Comparison of ENCODE assay signal across 9 mouse cellular contexts in genomic region chr15:80706596-80706995, GRCm38 (mm10). TPM values are rescaled to one million over a fixed set of nuclear protein-coding genes. Genes with fewer than 3 reads are reported as not detected.
DNase-seq lines count a peak whose midpoint lies in the region; ATAC-seq and TF ChIP-seq lines count a peak whose summit lies in the region.
"Had no signal": no experiment of that assay in that cellular context is flagged by ENCODE, and none has a peak within 500 bp of the region (broad histone marks: within the 10 kb centered on the region; RNA-seq: fewer than 3 reads in every experiment).

No protein-coding gene starts in this region.

- WGBS in heart, embryonic 12.5 days, result 32% methylated on average over 11 of the region's 11 CpGs
- 40% methylated on average over 11 of the region's 11 CpGs for WGBS in hindbrain, embryonic 10.5 days
- WGBS in liver, postnatal 0 days (ENCODE audit: insufficient replicate concordance), result 16% methylated on average over 11 of the region's 11 CpGs

- peak overlapping the region; percentile 66 for H3K4me2 ChIP-seq in heart, embryonic 12.5 days
- peak overlapping the region; percentile 89 for H3K4me2 ChIP-seq in liver, postnatal 0 days (ENCODE audit: low read depth, low read length)

- H3K4me1 ChIP-seq in heart, embryonic 12.5 days (replicated peaks), result peaks cover 27% of the 10 kb centered on the region
- no peaks in the 10 kb centered on the region for H3K4me1 ChIP-seq in ES-Bruce4 (ENCODE audit: control insufficient read depth, insufficient read depth, low read length)
- peaks cover 16% of the 10 kb centered on the region for H3K4me1 ChIP-seq in hindbrain, embryonic 10.5 days (replicated peaks)
- H3K4me1 ChIP-seq in liver, postnatal 0 days (ENCODE audit: insufficient read depth), result peaks cover 25% of the 10 kb centered on the region

- peak overlapping the region; percentile 52 for H3K9ac ChIP-seq in heart, embryonic 12.5 days
- H3K9ac ChIP-seq in ES-Bruce4 (ENCODE audit: low read depth, poor library complexity, severe bottlenecking), result peak overlapping the region; percentile 74
- peak overlapping the region; percentile 38; the same call in 1 of the 2 replicates for H3K9ac ChIP-seq in liver, postnatal 0 days (replicated peaks)

- peak overlapping the region; percentile 31 for H3K4me3 ChIP-seq in heart, embryonic 12.5 days
- H3K4me3 ChIP-seq in ES-Bruce4 (ENCODE audit: low read depth, low read length), result no peak overlapping the region
- peak overlapping the region; percentile 41 for H3K4me3 ChIP-seq in hindbrain, embryonic 10.5 days
- H3K4me3 ChIP-seq in liver, postnatal 0 days (ENCODE audit: low read depth, low read length), result peak overlapping the region; percentile 49

- no peaks in the 10 kb centered on the region for H3K9me3 ChIP-seq in heart, embryonic 12.5 days (replicated peaks)
- H3K9me3 ChIP-seq in ES-Bruce4 (replicated peaks; ENCODE audit: control insufficient read depth, insufficient read depth, low read length, poor library complexity, severe bottlenecking), result no peaks in the 10 kb centered on the region
- H3K9me3 ChIP-seq in hindbrain, embryonic 10.5 days, result no peaks in the 10 kb centered on the region
- H3K9me3 ChIP-seq in liver, postnatal 0 days (ENCODE audit: low read length), result no peaks in the 10 kb centered on the region

- H3K27me3 ChIP-seq in heart, embryonic 12.5 days (replicated peaks), result peaks cover 13% of the 10 kb centered on the region; the same call in 1 of the 2 replicates
- H3K27me3 ChIP-seq in ES-Bruce4 (ENCODE audit: control insufficient read depth, insufficient read depth, low read length, poor library complexity, severe bottlenecking), result no peaks in the 10 kb centered on the region
- no peaks in the 10 kb centered on the region; the same call in 1 of the 2 replicates for H3K27me3 ChIP-seq in hindbrain, embryonic 10.5 days (ENCODE audit: insufficient read depth, poor library complexity, severe bottlenecking)
- no peaks in the 10 kb centered on the region for H3K27me3 ChIP-seq in liver, postnatal 0 days (ENCODE audit: insufficient read depth, low read length)

- no peak for TF ChIP-seq POLR2A in ES-Bruce4 (IDR thresholded peaks at IDR 0.05; ENCODE audit: insufficient read depth, low read length)

- ATAC-seq in heart, embryonic 12.5 days (ENCODE audit: insufficient number of reproducible peaks, low FRiP score), result no peak
- no peak for ATAC-seq in liver, postnatal 0 days

- H3K36me3 ChIP-seq in heart, embryonic 12.5 days, result no peaks in the 10 kb centered on the region
- H3K36me3 ChIP-seq in ES-Bruce4 (ENCODE audit: control insufficient read depth, insufficient read depth, low read length, poor library complexity, severe bottlenecking), result no peaks in the 10 kb centered on the region
- no peaks in the 10 kb centered on the region for H3K36me3 ChIP-seq in hindbrain, embryonic 10.5 days
- no peaks in the 10 kb centered on the region for H3K36me3 ChIP-seq in liver, postnatal 0 days (replicated peaks; ENCODE audit: insufficient read depth, low read length)

- H3K27ac ChIP-seq in heart, embryonic 12.5 days (ENCODE audit: poor library complexity, severe bottlenecking), result peak overlapping the region; percentile 63
- H3K27ac ChIP-seq in ES-Bruce4 (ENCODE audit: insufficient read depth, low read length), result no peak overlapping the region
- peak overlapping the region; percentile 73 for H3K27ac ChIP-seq in hindbrain, embryonic 10.5 days
- H3K27ac ChIP-seq in liver, postnatal 0 days (ENCODE audit: low read depth), result peak overlapping the region; percentile 72

- DNase-seq in heart, adult 8-10 months (ENCODE audit: low spot score), result no peak
- DNase-seq in hindbrain, embryonic 10.5 days (ENCODE audit: low spot score), result no peak
- DNase-seq in liver, postnatal 0 days, result peak; percentile 51
- DNase-seq in right cerebral cortex, adult 18-20 months, result no peak
- no peak for DNase-seq in gastrocnemius, postnatal 25 days
- DNase-seq in T-cell, adult 2 months (ENCODE audit: low spot score), result no peak

- no peak for TF ChIP-seq EP300 in ES-Bruce4 (IDR thresholded peaks at IDR 0.05; ENCODE audit: insufficient read depth, low read depth, low read length)
- no peak for TF ChIP-seq EP300 in liver, postnatal 0 days (IDR thresholded peaks at IDR 0.05; ENCODE audit: low read depth)

- no peak for TF ChIP-seq CTCF in ES-Bruce4 (IDR thresholded peaks at IDR 0.05; ENCODE audit: low read depth, low read length)
- TF ChIP-seq CTCF in liver, postnatal 0 days (IDR thresholded peaks at IDR 0.05; ENCODE audit: low read depth), result no peak

RNA-seq across cellular contexts. Expression of gene Tnrc6b, which starts 4.5 kb away (rescaled TPM):
- polyA plus RNA-seq in heart, embryonic 12.5 days (2016; fragmentation: Nextera tagmentation; extraction: Ambion mirVana), result 36.8 and 38.5 TPM in 2 replicates
- total RNA-seq in heart, adult 8-10 months (2022), result 10 to 100 TPM; 48.4 to 52.2 (median 48.9) TPM
- polyA plus RNA-seq in ES-Bruce4 (2011; ENCODE audit: insufficient read depth, insufficient read length, low read depth, missing spikeins), result 34.8 and 40.0 TPM in 2 replicates
- polyA plus RNA-seq in hindbrain, embryonic 10.5 days (2016; fragmentation: Nextera tagmentation; extraction: Ambion mirVana), result 42.7 and 43.3 TPM in 2 replicates
- 6.3 and 9.6 TPM in 2 replicates for polyA plus RNA-seq in liver, postnatal 0 days (2015; fragmentation: Nextera tagmentation; extraction: Ambion mirVana)
- total RNA-seq in gastrocnemius, postnatal 25 days (2021), result 10 to 100 TPM; 43.2 to 43.7 TPM

RNA-seq across cellular contexts. Expression of gene Fam83f, which starts 34.9 kb away (rescaled TPM):
- 0.08 and 0.20 TPM in 2 replicates for polyA plus RNA-seq in heart, embryonic 12.5 days (2016; fragmentation: Nextera tagmentation; extraction: Ambion mirVana)
- under 1 TPM in 1 of 4 experiments, not detected in 3; 0.09 TPM for total RNA-seq in heart, adult 8-10 months (2022)
- polyA plus RNA-seq in ES-Bruce4 (2011; ENCODE audit: insufficient read depth, insufficient read length, low read depth, missing spikeins), result 2.4 and 2.7 TPM in 2 replicates
- polyA plus RNA-seq in hindbrain, embryonic 10.5 days (2016; fragmentation: Nextera tagmentation; extraction: Ambion mirVana), result 0.60 and 0.96 TPM in 2 replicates
- polyA plus RNA-seq in liver, postnatal 0 days (2015; fragmentation: Nextera tagmentation; extraction: Ambion mirVana), result 1.8 and 2.3 TPM in 2 replicates
- total RNA-seq in gastrocnemius, postnatal 25 days (2021), result under 1 TPM; 0.11 to 0.13 TPM
- total RNA-seq: common myeloid progenitor, adult 5-6 weeks had no signal
